Mouse (Mus musculus) forebrain, embryonic 16.5 days (tissue): ENCODE measurements around the gene Ngly1. TPM values are rescaled to one million over a fixed set of nuclear protein-coding genes. Genes with fewer than 3 reads are reported as not detected.

Experiments used
- ATAC-seq: fragments of 200-750 bp; cut with Nextera tagmentation; 2 replicates; pipeline ENCODE4 v1.8.0; 2017; ENCODE audit warnings: mild to moderate bottlenecking, moderate library complexity
- H3K27ac ChIP-seq: fragments of 300-500 bp; sonication (generic); 2 replicates; pipeline ENCODE4 v1.5.1; 2014; ENCODE audit warnings: low read length, control low read depth
- H3K27me3 ChIP-seq: fragments of 300-500 bp; sonication (generic); replicated peaks from 2 replicates; pipeline ENCODE4 v1.6.1; 2014; ENCODE audit warnings: low read length; ENCODE audit not compliant: control insufficient read depth, insufficient read depth
- H3K36me3 ChIP-seq: fragments of 300-500 bp; sonication (generic); 2 replicates; pipeline ENCODE4 v1.6.1; 2014; ENCODE audit not compliant: control insufficient read depth, insufficient read depth
- H3K4me1 ChIP-seq: fragments of 300-500 bp; sonication (generic); replicated peaks from 2 replicates; pipeline ENCODE4 v1.6.1; 2014; ENCODE audit warnings: low read length; ENCODE audit not compliant: control insufficient read depth, insufficient read depth
- H3K4me2 ChIP-seq: fragments of 300-500 bp; sonication (generic); 2 replicates; pipeline ENCODE4 v1.6.1; 2014; ENCODE audit warnings: mild to moderate bottlenecking, low read length, control low read depth
- H3K4me3 ChIP-seq: fragments of 300-500 bp; sonication (generic); replicated peaks from 2 replicates; pipeline ENCODE4 v1.5.1; 2014; ENCODE audit warnings: mild to moderate bottlenecking, low read length, control low read depth
- H3K9ac ChIP-seq: fragments of 300-500 bp; sonication (generic); replicated peaks from 2 replicates; pipeline ENCODE4 v1.6.1; 2014; ENCODE audit warnings: low read depth, low read length, control low read depth
- H3K9me3 ChIP-seq: fragments of 300-500 bp; sonication (generic); 2 replicates; pipeline ENCODE4 v1.6.1; 2016; ENCODE audit warnings: low read length; ENCODE audit not compliant: control insufficient read depth
- WGBS: fragments of 180-500 bp; shearing (Covaris S2); extraction: QIAGEN DNeasy Blood & Tissue Kit; methylation state at CpG from one replicate; pipeline ENCODE4 v1.1.7; 2014; 5-methylcytosine and 5-hydroxymethylcytosine counted together
- polyA plus RNA-seq: library from polyadenylated mRNA; unstranded; fragments of >200 nt; fragmentation: Nextera tagmentation; extraction: Ambion mirVana; gene quantifications from 2 replicates; pipeline ENCODE4 v1.2.1, GENCODE M21; 2015

The Ngly1 gene
- 25.2 and 28.7 TPM in 2 replicates for polyA plus RNA-seq

DNA sequence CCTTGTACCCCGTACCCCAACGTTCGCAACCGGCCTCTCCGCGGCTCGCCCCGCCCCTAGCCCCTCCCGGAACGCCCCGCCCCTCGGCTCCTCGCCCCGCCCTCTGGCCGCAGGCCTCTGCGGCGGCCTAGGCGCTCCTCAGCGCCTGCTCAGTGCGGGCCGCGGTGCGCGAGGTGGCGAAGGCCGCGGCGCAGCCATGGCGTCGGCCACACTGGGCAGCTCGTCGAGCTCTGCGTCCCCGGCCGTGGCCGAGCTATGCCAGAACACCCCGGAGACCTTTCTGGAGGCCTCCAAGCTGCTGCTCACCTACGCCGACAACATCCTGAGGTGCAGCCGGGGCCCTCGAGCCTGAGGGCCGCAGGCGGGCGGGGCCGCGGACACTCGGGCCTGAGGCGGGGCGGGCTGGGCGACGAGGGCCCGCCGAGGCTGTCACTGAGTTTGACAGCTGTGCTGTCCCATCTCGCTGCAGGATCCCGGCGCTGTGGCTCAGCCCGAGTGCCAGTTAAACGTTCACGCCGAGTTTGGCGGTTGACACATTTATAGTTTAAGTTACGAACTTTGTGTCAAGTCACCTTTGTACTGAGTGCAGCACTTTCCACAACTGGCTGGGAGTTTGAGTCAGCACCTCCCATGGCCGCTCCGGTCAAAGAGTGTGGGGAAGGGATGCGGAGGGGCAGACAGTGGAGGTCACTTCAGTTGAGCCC, at the start of gene Ngly1, which contains the start of gene Oxsm:
Ngly1 (plus strand) TSS at position 110 of the 704 bp plus-strand sequence.
Oxsm (minus strand) TSS at position 638 of the 704 bp plus-strand sequence.
- Histone ChIP-seq H3K9me3 (no peaks in the 10 kb centered on the region), H3K27me3 (no peaks in the 10 kb centered on the region), H3K4me1 (peaks cover 9% of the 10 kb centered on the region), H3K4me2 (peak within 1 kb of the TSS; percentile 90), H3K9ac (peak within 1 kb of the TSS; percentile 97), H3K4me3 (peak within 1 kb of the TSS; percentile 78), H3K27ac (0 out of 2 replicates have a peak within 1 kb of the TSS, but pooled peaks have one; percentile 48), H3K36me3 (no peaks in the 10 kb centered on the region)
- under 1% methylated on average over 61 of the region's 65 CpGs for WGBS
- ATAC-seq = peak; percentile 99

DNA sequence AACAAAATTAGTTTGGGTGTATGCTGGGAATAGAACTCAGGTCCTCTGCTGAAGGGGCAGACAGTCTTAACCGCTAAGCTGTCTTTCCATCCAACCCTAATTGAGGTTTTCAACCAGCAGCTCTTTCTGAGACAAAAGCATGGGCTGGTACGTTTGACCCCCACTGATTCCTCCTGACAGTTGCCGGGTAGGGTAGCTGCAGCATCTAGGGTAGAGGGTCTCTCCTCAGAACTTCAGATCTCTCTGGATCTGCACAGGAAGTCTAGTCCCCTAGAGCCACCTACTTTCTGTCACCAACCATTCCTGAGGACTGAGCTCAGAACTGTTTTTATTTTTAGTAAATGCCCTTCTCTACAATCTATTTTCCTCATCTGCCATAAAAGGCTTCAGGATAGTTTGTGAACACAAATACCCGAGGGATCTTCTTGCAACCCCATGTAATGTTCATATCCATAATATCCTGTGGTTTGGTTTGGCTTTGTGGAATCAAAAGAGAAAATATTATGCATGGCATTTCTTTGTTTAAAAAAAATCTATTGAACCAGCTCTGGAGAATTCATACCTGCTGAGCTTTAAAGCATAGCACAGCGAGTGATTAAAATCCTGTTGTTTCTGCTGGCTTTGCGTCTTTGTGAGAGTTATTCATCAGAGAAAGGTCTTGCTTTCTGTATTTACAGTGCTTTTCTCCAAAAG, 48.7 kb upstream of the Ngly1 start:
- Histone ChIP-seq H3K27me3 (no peaks in the 10 kb centered on the region), H3K9ac (no peak overlapping the region), H3K36me3 (no peaks in the 10 kb centered on the region), H3K4me3 (no peak overlapping the region), H3K4me2 (peak overlapping the region; percentile 40; the same call in 1 of the 2 replicates), H3K4me1 (peaks cover 16% of the 10 kb centered on the region), H3K27ac (peak overlapping the region; percentile 5), H3K9me3 (no peaks in the 10 kb centered on the region)
- WGBS = 2% methylated on average over 6 of the region's 6 CpGs
- ATAC-seq = peak; percentile 14

DNA sequence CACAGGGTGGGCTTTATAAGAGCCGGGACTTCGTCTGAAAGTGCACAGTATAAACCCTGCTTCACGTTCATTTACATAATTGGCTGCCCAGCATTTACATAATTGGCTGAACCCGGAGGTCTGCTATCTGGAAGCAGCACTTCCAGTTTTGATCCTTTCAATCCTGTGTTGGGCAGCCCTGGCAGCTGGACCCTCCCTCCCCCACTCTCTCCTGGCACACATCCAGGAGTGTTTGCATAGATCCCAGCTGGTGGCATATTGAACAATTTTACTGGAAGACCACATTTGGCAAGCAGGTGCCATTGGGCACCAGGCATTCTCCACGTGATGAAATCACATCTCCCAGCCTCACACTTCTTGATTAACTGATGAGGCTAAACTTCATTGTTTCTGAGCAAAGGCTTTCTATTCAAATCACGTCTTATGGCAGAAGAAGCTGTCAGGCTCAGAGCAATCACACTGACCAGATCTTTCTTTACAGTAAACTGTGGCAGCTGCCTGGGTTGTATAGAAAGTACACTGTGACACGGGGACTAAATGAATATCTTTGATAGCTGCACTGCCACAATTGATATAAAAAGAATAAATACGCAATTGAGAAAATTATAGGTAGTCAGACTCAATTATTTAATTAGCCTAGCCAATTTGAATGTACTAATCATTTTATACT, 48.0 kb upstream of the Ngly1 start:
- 2% methylated on average over 8 of the region's 8 CpGs for WGBS
- no peak overlapping the region; the same call in 1 of the 2 replicates for H3K4me3 ChIP-seq
- peaks cover 16% of the 10 kb centered on the region for H3K4me1 ChIP-seq
- no peaks in the 10 kb centered on the region for H3K9me3 ChIP-seq
- peak overlapping the region; percentile 40 for H3K4me2 ChIP-seq
- peak overlapping the region; percentile 65 for H3K27ac ChIP-seq
- H3K9ac ChIP-seq = no peak overlapping the region
- H3K36me3 ChIP-seq = no peaks in the 10 kb centered on the region
- peak; percentile 96 for ATAC-seq
- H3K27me3 ChIP-seq = no peaks in the 10 kb centered on the region

DNA sequence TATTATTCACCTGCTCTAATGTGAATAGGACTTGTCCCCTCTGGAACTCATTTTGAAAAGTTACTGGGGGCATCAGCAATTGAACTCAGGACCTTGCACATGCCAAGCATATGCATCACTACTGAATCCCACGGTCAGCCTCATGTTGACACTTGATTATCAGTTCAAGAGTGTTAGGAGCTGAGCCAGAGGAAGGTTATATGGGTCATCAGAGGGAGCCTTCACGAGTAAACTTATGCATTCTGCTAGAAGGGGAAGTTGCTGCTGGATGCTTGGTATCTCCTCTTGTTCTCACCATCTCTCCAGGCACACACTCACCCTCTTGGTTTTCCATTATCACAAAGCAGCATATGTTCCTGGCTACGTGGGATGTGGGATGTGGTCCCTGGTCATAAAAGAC, 47.4 kb upstream of the Ngly1 start:
- ATAC-seq = peak; percentile 14
- Histone ChIP-seq H3K4me3 (no peak overlapping the region), H3K4me2 (no peak overlapping the region), H3K4me1 (peaks cover 16% of the 10 kb centered on the region), H3K36me3 (no peaks in the 10 kb centered on the region), H3K9ac (no peak overlapping the region), H3K27me3 (no peaks in the 10 kb centered on the region), H3K27ac (peak overlapping the region; percentile 13; the same call in 1 of the 2 replicates), H3K9me3 (no peaks in the 10 kb centered on the region)
- 15% methylated on average over 3 of the region's 3 CpGs for WGBS

DNA sequence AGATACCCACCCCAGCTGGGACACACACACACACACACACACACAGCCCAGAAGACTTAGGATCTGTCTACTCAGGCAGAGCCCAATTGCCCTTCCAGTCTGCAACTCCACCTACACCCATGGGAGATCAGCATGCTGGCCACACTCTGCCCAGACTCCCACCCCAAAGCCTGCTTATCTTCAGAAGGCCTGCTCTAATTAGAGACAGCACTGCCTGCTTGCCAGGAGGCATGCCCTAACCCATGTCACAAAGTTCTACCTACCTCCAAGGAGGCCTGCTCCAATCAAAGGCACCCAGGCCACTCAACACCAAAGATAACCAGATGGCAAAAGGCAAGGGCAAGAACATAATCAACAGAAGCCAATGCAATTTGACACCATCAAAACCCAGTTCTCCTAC, 41.4 kb upstream of the Ngly1 start:
- no peaks in the 10 kb centered on the region for H3K9me3 ChIP-seq
- H3K27me3 ChIP-seq = no peaks in the 10 kb centered on the region
- ATAC-seq = no peak

DNA sequence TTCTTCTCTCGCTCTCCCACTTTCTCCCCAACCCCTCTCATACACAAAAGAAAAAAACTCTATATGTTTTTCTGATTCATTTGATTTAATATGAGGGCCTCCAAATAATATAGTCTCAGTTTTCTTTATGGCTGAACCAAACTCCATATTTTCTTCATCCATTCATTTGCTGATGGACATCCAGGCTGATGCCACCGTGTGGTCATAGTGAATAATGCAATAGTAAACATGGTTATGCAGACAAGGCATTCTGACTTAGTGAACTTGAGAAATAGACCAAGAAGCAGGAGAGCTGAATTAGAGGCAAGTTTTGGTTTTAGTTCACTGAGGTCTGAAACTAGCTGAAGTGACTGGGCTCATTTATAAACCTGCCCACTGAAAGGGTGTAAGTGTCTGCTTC, 30.1 kb upstream of the Ngly1 start:
- Histone ChIP-seq H3K4me2 (no peak overlapping the region), H3K4me3 (no peak overlapping the region), H3K9me3 (no peaks in the 10 kb centered on the region), H3K36me3 (no peaks in the 10 kb centered on the region), H3K27ac (no peak overlapping the region), H3K4me1 (no peaks in the 10 kb centered on the region), H3K9ac (no peak overlapping the region), H3K27me3 (no peaks in the 10 kb centered on the region)
- no peak for ATAC-seq
- WGBS = 50% methylated on average over 2 of the region's 2 CpGs

More for the DNA sequence above, 41.4 kb upstream of the Ngly1 start:
- no peaks in the 10 kb centered on the region for H3K36me3 ChIP-seq
- no peak overlapping the region for H3K4me2 ChIP-seq
- no peak overlapping the region for H3K9ac ChIP-seq
- no peak overlapping the region for H3K4me3 ChIP-seq
- H3K4me1 ChIP-seq = no peaks in the 10 kb centered on the region
- no peak overlapping the region for H3K27ac ChIP-seq

DNA sequence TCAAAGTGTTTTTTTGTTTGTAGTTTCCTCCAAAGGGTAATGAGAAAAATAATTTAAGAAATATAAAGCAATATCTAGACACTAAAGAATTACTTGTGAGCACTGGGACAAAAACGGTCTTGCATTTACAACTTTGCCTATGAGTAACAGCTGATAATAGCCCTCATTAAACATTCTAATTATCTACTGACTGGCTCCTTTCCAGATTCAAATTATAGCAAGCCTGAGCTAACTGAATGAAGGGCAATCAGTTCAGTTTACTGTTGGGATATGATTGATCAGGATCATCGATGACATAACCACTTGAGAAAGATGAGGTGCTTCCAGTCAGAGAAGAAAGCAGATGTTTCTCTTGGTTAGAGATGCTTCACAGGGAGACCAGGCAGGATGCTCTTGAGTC, 19.7 kb upstream of the Ngly1 start:
- Histone ChIP-seq H3K27me3 (no peaks in the 10 kb centered on the region), H3K9ac (no peak overlapping the region), H3K4me1 (peaks cover 2% of the 10 kb centered on the region; the same call in 1 of the 2 replicates), H3K9me3 (no peaks in the 10 kb centered on the region), H3K36me3 (no peaks in the 10 kb centered on the region), H3K27ac (no peak overlapping the region), H3K4me2 (no peak overlapping the region), H3K4me3 (no peak overlapping the region)
- 25% methylated on average over 2 of the region's 2 CpGs for WGBS
- peak; percentile 23; the same call in 1 of the 2 replicates for ATAC-seq

DNA sequence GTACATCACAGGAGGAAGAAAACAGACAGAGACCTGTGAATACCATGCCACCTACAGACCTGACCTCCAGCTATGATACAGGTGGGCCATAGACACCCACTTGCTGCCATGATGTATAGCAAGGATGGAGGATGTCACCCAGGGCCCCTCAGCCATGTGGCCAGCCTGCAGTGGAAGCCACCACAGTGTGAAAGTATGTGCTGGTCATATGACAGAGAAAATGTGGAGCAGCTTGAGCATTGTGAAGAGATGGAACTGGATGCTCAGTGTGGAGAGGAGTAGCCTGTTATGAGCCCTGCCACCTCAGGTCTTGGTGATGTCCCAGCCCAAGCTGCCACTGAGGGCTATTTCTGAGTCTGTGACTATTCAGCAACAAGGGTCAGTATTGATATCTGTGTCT, 18.5 kb upstream of the Ngly1 start:
- Histone ChIP-seq H3K9ac (no peak overlapping the region), H3K4me3 (no peak overlapping the region), H3K36me3 (no peaks in the 10 kb centered on the region), H3K9me3 (no peaks in the 10 kb centered on the region), H3K27me3 (no peaks in the 10 kb centered on the region), H3K4me2 (no peak overlapping the region), H3K27ac (no peak overlapping the region), H3K4me1 (peaks cover 2% of the 10 kb centered on the region; the same call in 1 of the 2 replicates)
- peak; percentile 43 for ATAC-seq

DNA sequence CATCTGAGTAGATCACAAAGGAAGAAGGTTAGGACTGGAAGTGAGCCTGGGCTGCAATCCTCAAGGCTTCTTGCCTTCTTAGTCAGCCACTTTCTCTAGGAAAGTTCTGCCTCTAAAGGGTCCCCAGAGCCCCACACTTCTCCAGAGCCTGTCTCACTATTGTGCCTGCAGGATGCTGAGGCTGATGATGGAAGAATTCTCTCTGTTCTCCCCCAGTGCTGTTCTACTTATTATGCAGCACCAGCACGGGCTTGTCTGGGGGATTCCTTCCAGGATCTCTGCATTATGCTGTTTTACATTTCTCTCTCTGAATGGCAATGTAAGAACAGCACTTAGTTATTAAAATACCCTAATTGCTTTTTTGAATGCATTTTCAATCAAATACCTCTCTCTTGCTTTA, 15.6 kb upstream of the Ngly1 start:
- H3K9ac ChIP-seq = no peak overlapping the region
- ATAC-seq = peak; percentile 43
- H3K27me3 ChIP-seq = no peaks in the 10 kb centered on the region
- H3K36me3 ChIP-seq = no peaks in the 10 kb centered on the region
- H3K4me3 ChIP-seq = no peak overlapping the region
- no peak overlapping the region for H3K4me2 ChIP-seq
- no peak overlapping the region for H3K27ac ChIP-seq
- WGBS = 23% methylated on average over 1 of the region's 1 CpGs
- no peaks in the 10 kb centered on the region for H3K9me3 ChIP-seq
- H3K4me1 ChIP-seq = peaks cover 2% of the 10 kb centered on the region; the same call in 1 of the 2 replicates
